In the genomic region with DNA sequence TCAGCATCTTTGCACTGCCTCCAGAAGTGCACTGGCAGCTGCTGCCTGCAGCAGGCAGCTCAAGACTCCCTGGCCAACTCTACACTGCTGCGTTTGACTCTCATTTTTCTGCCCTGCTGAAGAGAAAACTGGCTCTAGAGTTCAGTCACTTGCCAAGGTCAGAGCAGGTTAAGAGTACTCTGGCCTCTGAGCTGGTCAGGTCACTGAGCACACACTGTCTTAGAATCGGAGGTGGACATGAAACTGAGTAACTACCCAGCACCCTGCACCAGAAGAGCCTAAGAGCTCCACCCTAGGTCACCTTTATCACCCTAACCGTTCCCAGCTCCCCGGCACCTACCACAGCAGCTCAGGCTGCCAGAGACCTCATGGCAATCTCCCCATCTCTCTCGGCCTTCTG, we compare ENCODE assay signal across 30 mouse cellular contexts. TPM values are rescaled to one million over a fixed set of nuclear protein-coding genes. Genes with fewer than 3 reads are reported as not detected.
A peak's percentile ranks its signal among the peaks of the same experiment; 100 is the strongest.
DNase-seq lines count a peak whose midpoint lies in the region; ATAC-seq lines count a peak whose summit lies in the region.
"Had no signal": no experiment of that assay in that cellular context is flagged by ENCODE, and none has a peak within 500 bp of the region (broad histone marks: within the 10 kb centered on the region; RNA-seq: fewer than 3 reads in every experiment).

No protein-coding gene starts in this region.

- WGBS in limb, embryonic 11.5 days = 89% methylated on average over 5 of the region's 5 CpGs
- WGBS in limb, embryonic 10.5 days = 94% methylated on average over 5 of the region's 5 CpGs

- no peak overlapping the region for H3K9ac ChIP-seq in limb, embryonic 11.5 days (ENCODE audit: low read length)
- H3K9ac ChIP-seq: embryonic facial prominence, embryonic 12.5 days; embryonic facial prominence, embryonic 15.5 days; forebrain, postnatal 0 days; heart, embryonic 13.5 days; hindbrain, embryonic 12.5 days; hindbrain, embryonic 15.5 days had no signal

- H3K4me2 ChIP-seq in limb, embryonic 11.5 days (ENCODE audit: low read depth, severe bottlenecking) = no peak overlapping the region
- H3K4me2 ChIP-seq: embryonic facial prominence, embryonic 12.5 days; embryonic facial prominence, embryonic 15.5 days; heart, embryonic 13.5 days; hindbrain, embryonic 12.5 days; hindbrain, embryonic 15.5 days had no signal

- no peak overlapping the region for H3K27ac ChIP-seq in limb, embryonic 11.5 days (replicated peaks; ENCODE audit: low read depth, low read length)
- no peak overlapping the region for H3K27ac ChIP-seq in limb, embryonic 10.5 days
- H3K27ac ChIP-seq: embryonic facial prominence, embryonic 12.5 days; embryonic facial prominence, embryonic 15.5 days; heart, embryonic 10.5 days; heart, embryonic 13.5 days; hindbrain, embryonic 12.5 days; hindbrain, embryonic 15.5 days had no signal

- no peaks in the 10 kb centered on the region for H3K9me3 ChIP-seq in limb, embryonic 11.5 days (ENCODE audit: control insufficient read depth, low read length)
- H3K9me3 ChIP-seq in limb, embryonic 10.5 days (replicated peaks) = no peaks in the 10 kb centered on the region
- H3K9me3 ChIP-seq: embryonic facial prominence, embryonic 12.5 days; embryonic facial prominence, embryonic 15.5 days; heart, embryonic 10.5 days; heart, embryonic 13.5 days; hindbrain, embryonic 12.5 days; hindbrain, embryonic 15.5 days had no signal

- H3K4me3 ChIP-seq in limb, embryonic 11.5 days (ENCODE audit: low read depth, low read length) = no peak overlapping the region
- no peak overlapping the region for H3K4me3 ChIP-seq in limb, embryonic 10.5 days
- H3K4me3 ChIP-seq: embryonic facial prominence, embryonic 12.5 days; embryonic facial prominence, embryonic 15.5 days; heart, embryonic 10.5 days; heart, embryonic 13.5 days; hindbrain, embryonic 12.5 days; hindbrain, embryonic 15.5 days had no signal

- no peaks in the 10 kb centered on the region for H3K27me3 ChIP-seq in limb, embryonic 11.5 days (ENCODE audit: control insufficient read depth, insufficient read depth, low read length)
- no peaks in the 10 kb centered on the region for H3K27me3 ChIP-seq in limb, embryonic 10.5 days (ENCODE audit: low read depth, poor library complexity, severe bottlenecking)
- H3K27me3 ChIP-seq: embryonic facial prominence, embryonic 12.5 days; embryonic facial prominence, embryonic 15.5 days; heart, embryonic 13.5 days; hindbrain, embryonic 12.5 days; hindbrain, embryonic 15.5 days had no signal

- ATAC-seq in limb, embryonic 11.5 days (ENCODE audit: insufficient number of reproducible peaks, low FRiP score, low TSS enrichment, low read depth) = 0 out of 2 replicates have a peak, but pooled peaks have one; percentile 6
- ATAC-seq: CD4-positive, CD25-positive, alpha-beta regulatory T cell, adult 4 months; forebrain, embryonic 14.5 days; forebrain, postnatal 0 days had no signal

- peaks cover 48% of the 10 kb centered on the region for H3K36me3 ChIP-seq in limb, embryonic 11.5 days (ENCODE audit: control insufficient read depth, insufficient read depth, low read length)
- H3K36me3 ChIP-seq in limb, embryonic 10.5 days = peaks cover 82% of the 10 kb centered on the region

- H3K4me1 ChIP-seq in limb, embryonic 11.5 days (ENCODE audit: control insufficient read depth, insufficient read depth, low read length) = no peaks in the 10 kb centered on the region
- H3K4me1 ChIP-seq in limb, embryonic 10.5 days = no peaks in the 10 kb centered on the region
- H3K4me1 ChIP-seq: embryonic facial prominence, embryonic 12.5 days; embryonic facial prominence, embryonic 15.5 days; heart, embryonic 10.5 days; heart, embryonic 13.5 days; hindbrain, embryonic 12.5 days; hindbrain, embryonic 15.5 days had no signal

- peak; percentile 4 for DNase-seq in heart, postnatal 4 days
- DNase-seq in heart, adult 9 months (ENCODE audit: low spot score in 2 of 2) = no peak
- DNase-seq in kidney, adult 8-10 months = peak; percentile 21 to 43
- no peak for DNase-seq in kidney, postnatal 14 days
- no peak for DNase-seq in limb, embryonic 11.5 days (ENCODE audit: low spot score)
- DNase-seq in limb, embryonic 10.5 days (ENCODE audit: low spot score) = no peak
- DNase-seq: adrenal gland, adult 2 months; adrenal gland, postnatal 14 days; cerebellum, adult 11 months; cerebellum, adult 2 months; cerebellum, adult 9-11 months; cerebellum, postnatal 25 days; forebrain, postnatal 0 days; gastrocnemius, postnatal 25 days; heart, postnatal 14 days had no signal

RNA-seq across cellular contexts. Expression of a gene that starts 5.0 kb away (rescaled TPM):
- not detected for total RNA-seq in heart, postnatal 4 days (2021)
- 5.5 and 8.7 TPM in 2 replicates for polyA plus RNA-seq in limb, embryonic 11.5 days (2014; fragmentation: Nextera tagmentation; extraction: Ambion mirVana)
- polyA plus RNA-seq in limb, embryonic 10.5 days (2016; fragmentation: Nextera tagmentation; extraction: Ambion mirVana) = 1.1 and 5.0 TPM in 2 replicates
- total RNA-seq: adrenal gland, adult 2 months; gastrocnemius, postnatal 25 days; heart, postnatal 14 days; hematopoietic stem cell, adult 5-6 weeks had no signal
- polyA plus RNA-seq: adrenal gland, adult 2 months had no signal

RNA-seq across cellular contexts. Expression of a gene that starts 5.1 kb away (rescaled TPM):
- total RNA-seq in heart, postnatal 4 days (2021) = not detected
- 0.48 TPM in 1 of 2 replicates, not detected in the other for polyA plus RNA-seq in limb, embryonic 11.5 days (2014; fragmentation: Nextera tagmentation; extraction: Ambion mirVana)
- 0.81 TPM in 1 of 2 replicates, not detected in the other for polyA plus RNA-seq in limb, embryonic 10.5 days (2016; fragmentation: Nextera tagmentation; extraction: Ambion mirVana)
- total RNA-seq: adrenal gland, adult 2 months; adrenal gland, postnatal 14 days; adrenal gland, postnatal 4 days; common myeloid progenitor, adult 5-6 weeks; forebrain, postnatal 0 days; gastrocnemius, adult 8-10 months; gastrocnemius, postnatal 25 days; granulocyte monocyte progenitor cell, adult 5-6 weeks; heart, postnatal 14 days; hematopoietic stem cell, adult 5-6 weeks; MEL had no signal
- polyA plus RNA-seq: CD4-positive, CD25-positive, alpha-beta regulatory T cell, adult 4 months; cerebellum, adult 2 months; forebrain, embryonic 14.5 days; forebrain, postnatal 0 days; heart, embryonic 10.5 days; heart, embryonic 16.5 days had no signal

RNA-seq across cellular contexts. Expression of a gene that starts 7.3 kb away (rescaled TPM):
- total RNA-seq in heart, postnatal 4 days (2021) = 10 to 100 TPM; 24.7 to 27.8 TPM
- 51.6 and 55.1 TPM in 2 replicates for polyA plus RNA-seq in limb, embryonic 11.5 days (2014; fragmentation: Nextera tagmentation; extraction: Ambion mirVana)
- 59.8 and 67.0 TPM in 2 replicates for polyA plus RNA-seq in limb, embryonic 10.5 days (2016; fragmentation: Nextera tagmentation; extraction: Ambion mirVana)

RNA-seq across cellular contexts. Expression of a gene that starts 9.6 kb away (rescaled TPM):
- total RNA-seq in heart, postnatal 4 days (2021) = 10 to 100 TPM; 14.6 to 18.0 TPM
- 3.9 and 4.8 TPM in 2 replicates for polyA plus RNA-seq in limb, embryonic 11.5 days (2014; fragmentation: Nextera tagmentation; extraction: Ambion mirVana)
- polyA plus RNA-seq in limb, embryonic 10.5 days (2016; fragmentation: Nextera tagmentation; extraction: Ambion mirVana) = 3.6 and 4.5 TPM in 2 replicates

RNA-seq across cellular contexts. Expression of a gene that starts 10.1 kb away (rescaled TPM):
- total RNA-seq in heart, postnatal 4 days (2021) = 10 to 100 TPM; 64.8 to 69.5 TPM
- polyA plus RNA-seq in limb, embryonic 11.5 days (2014; fragmentation: Nextera tagmentation; extraction: Ambion mirVana) = 394 and 396 TPM in 2 replicates
- 415 and 452 TPM in 2 replicates for polyA plus RNA-seq in limb, embryonic 10.5 days (2016; fragmentation: Nextera tagmentation; extraction: Ambion mirVana)

Comparison
In these comparisons a context has a peak if more than half of its experiments do, and no peak if none do; other contexts are left out.
1. DNase-seq: peak in heart, postnatal 4 days (single experiment) and kidney, adult 8-10 months (2 of 2); none in heart, adult 9 months (0 of 2), kidney, postnatal 14 days (single experiment), limb, embryonic 11.5 days (single experiment) and limb, embryonic 10.5 days (single experiment).